Mouse (Mus musculus): ENCODE results near the gene Ssh3.

Ssh3 gene

DNA sequence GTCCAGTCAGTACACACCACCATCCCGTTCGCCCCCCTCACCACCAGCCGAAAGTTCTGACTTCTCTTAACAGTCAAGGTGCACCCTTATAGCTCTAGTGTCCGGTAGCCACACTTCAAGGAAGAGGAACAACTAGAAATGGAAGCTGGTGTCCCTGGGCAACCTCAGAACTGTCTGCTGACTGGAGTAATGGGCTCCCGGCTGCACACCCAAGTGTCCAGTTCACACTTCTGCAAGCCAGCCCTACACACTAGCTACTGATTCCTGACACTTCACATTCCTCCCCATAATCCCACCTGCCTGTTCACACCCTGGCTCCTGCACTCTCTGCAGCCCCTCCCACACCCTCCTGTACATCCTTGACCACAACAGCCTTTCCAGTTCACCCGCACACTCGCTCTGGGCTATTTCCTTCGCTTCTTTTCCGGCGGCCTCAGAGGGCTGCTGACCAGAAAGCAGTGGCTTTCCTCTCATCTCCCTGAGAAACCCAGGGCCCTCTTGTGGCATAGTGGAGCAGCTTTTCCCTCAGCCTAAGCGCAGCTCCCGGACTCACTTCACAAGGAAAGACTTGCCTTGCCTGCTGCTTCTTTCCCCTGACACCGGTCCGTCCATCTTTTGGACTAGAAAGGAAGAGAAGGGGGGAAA, 52.8 kb downstream of the Ssh3 start:
- DNase-seq (ENCODE audit: low spot score) = no peak

DNA sequence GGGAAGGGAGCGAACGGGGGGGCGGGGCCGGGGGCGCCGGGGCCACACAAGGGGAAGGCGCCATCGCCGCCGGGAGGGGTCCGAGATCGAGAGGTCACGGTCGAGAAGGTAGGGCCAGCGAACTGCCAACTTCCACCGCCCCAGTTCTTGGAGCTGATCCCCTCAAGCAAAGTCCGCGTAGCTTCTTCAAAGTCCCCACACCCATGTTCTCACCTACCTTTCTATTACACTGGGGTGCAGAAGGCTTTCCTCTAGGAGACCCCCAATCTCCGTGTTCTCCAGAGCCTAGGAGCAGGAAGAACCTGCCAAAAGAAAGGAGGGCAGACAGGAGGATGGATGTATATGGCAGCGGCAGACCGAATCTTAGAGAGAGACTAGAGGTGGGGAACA, 53.5 kb downstream of the Ssh3 start:
- DNase-seq (ENCODE audit: low spot score) = no peak

DNA sequence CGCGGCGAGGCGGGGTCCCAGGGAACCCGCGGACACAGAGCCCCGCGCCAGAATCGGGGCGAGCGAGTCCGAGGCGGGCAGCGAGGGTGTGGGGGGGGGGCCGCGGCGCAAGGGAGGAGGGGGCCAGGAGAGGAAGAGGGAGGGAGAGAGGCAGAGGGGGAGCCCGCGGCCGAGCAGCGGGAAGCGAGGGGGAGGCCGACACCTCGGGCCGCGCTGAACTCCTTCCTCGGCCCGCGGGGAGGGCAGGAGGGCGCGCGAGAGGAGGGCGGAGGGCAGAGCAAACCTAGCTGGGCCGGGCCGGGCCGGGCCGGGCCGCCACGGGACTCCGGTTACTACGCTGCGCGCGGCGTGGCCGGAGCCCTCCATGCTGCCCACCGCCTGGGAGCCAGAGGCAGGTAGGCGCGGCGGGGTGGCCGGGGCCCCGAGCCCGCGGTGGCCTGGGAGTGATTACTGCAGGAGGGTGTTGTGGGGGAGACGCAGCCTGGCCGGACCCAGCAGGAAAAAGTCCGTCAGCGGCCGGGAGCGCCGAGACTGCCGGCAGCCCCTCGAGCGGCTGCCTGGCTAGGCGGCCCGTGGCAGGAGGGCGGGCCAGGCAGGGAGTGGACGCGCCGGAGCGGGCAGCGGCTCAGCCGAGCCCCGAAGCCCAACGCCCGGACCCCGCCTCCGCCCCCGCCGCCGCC, 54.1 kb downstream of the Ssh3 start:
- no peak for DNase-seq (ENCODE audit: low spot score)

DNA sequence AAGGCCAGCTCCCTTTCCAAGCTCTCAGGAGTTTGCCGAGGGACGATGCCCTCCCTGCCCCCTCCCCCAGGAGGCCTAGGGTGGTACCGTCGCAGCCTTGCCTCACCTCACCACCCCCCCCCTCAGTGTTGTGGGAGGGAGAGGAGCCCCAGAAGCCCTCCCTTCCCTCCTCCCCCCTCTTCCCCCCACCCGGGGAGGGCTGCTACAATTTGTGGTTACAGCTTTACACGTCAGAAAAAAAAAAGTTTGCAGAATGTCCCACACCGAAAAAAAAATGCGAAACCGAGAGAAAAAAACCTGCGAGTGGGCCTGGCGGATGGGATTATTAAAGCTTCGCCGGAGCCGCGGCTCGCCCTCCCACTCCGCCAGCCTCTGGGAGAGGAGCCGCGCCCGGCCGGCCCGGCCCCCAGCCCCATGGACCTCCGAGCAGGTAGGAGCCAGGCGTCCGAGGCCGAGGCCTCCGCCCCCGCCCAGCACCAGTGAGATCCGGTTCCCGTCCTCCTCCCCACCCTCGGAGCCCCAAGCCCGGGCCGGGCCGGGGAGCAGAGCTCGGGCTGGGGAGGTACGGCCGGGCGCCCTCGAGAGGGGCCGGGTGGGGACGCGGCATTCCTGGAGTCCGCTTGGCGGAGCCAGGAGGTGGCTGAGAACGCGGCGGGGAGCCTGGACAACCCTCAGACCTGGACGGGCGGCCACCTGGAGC, 54.8 kb downstream of the Ssh3 start, which contains the start of the genes Clcf1 and AC109138.7:
Gene Clcf1 (plus strand): TSS at position 168 of the 700 bp plus-strand sequence.
Gene AC109138.7 (plus strand): TSS at position 287 of the 700 bp plus-strand sequence.
- no peak for DNase-seq (ENCODE audit: low spot score)

DNA sequence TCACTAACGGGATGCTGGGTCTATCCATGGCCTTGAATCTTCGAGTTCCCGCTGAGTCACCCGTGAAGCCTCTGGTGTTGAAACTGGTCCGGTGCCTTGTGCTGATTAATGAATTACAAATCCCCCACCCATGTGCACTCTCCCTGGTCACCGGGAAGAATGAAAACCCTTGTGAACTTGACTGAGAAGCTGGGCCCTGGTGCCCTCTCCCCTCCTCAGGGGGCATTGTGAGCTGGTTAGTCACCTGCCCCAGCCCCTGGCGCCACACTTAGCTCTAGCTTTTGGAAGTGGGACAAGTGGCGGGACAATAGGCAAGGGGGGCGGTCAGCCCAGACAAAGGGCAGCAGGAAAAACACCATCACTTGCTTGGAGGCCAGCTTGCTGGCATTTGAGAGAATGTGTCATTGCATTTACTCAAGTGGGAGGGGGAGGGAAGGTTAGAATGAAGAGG, 55.4 kb downstream of the Ssh3 start:
- no peak for DNase-seq (ENCODE audit: low spot score)

DNA sequence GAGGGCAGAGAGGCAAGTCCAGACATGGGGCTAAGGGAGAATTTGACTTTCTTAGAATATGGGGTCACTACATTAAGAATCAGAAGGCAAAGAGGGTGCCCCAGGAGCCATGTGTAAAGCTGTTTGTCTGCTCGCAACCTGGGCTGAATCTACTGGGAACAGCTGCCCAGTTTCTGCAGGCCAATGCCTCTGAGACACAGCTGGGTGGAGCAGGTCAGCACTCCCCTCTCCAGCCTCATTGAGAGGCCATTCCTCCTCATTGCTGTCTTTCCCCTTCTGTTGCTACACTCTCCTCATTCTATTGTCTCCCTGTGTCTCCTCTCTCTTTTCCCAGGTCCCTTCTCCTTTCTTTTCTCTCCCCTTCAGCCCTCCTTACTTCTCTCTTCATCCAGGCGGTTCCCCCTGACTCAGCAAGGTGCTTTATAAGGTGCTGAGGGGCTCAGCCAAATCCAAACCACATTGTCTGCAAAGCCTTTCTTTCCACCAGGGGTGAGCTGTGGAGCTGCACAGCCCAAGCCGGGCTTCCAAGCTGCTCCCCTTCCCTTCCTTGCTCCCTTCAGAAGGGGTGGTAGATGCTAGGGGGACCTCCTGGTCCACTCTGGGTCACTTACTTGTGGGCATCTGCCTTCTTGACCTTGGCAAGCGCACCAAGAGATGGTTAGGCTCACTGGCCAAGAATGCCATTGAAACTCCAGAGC, 56.9 kb downstream of the Ssh3 start:
- DNase-seq (ENCODE audit: low spot score) = no peak

All from ovary, postnatal 10 days (tissue).